ENCODE assay signal across 18 mouse cellular contexts in the genomic region with DNA sequence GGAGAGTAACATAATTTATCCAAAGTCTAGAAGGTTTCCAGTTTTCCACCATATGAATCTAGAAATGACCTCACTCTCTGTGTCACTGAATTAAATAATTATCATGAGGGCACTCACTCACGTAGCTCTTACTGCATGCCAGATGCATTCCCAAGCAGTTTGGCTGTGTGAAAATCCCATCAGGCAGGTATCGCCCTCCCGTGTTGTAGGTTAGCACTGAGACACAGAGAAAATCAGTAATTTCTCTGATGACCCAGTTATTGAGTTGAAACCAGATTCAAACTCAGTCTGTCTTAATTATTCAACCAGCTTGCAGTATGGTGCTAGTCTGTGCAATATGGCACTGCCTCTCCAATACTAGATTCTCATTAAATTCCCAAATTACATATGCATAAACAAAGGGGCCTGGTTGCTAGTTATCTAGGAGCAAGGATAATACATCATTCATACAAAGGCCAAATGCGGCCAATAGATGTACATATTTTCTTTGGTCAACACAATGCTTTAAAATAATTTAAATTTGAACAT.
A peak's percentile ranks its signal among the peaks of the same experiment; 100 is the strongest.
DNase-seq lines count a peak whose midpoint lies in the region; ATAC-seq and TF ChIP-seq lines count a peak whose summit lies in the region.
"Had no signal": no experiment of that assay in that cellular context is flagged by ENCODE, and none has a peak within 500 bp of the region (broad histone marks: within the 10 kb centered on the region; RNA-seq: fewer than 3 reads in every experiment).

No protein-coding gene starts in this region.

- no peak overlapping the region for H3K4me3 ChIP-seq in cerebellum, adult 2 months (replicated peaks; ENCODE audit: insufficient read depth, low read depth, low read length)
- H3K4me3 ChIP-seq in heart, adult 2 months = no peak overlapping the region
- H3K4me3 ChIP-seq in lung, embryonic 15.5 days = no peak overlapping the region
- no peak overlapping the region for H3K4me3 ChIP-seq in forebrain, embryonic 16.5 days (replicated peaks; ENCODE audit: low read length)
- H3K4me3 ChIP-seq: embryonic facial prominence, embryonic 15.5 days; heart, embryonic 10.5 days; liver, embryonic 12.5 days; neural tube, embryonic 12.5 days had no signal

- peak in 1 of 2 experiments; percentile 29 for DNase-seq in cerebellum, adult 2 months
- no peak for DNase-seq in cerebellum, adult 11-12 months
- no peak for DNase-seq in heart, adult 2 months
- DNase-seq in heart, adult 9 months (ENCODE audit: low spot score in 2 of 2) = no peak
- DNase-seq in lung, postnatal 10 days = no peak
- no peak for DNase-seq in right cerebral cortex, adult 2 months (ENCODE audit: low spot score in 2 of 2)
- DNase-seq: heart, postnatal 4 days; lung, postnatal 14 days; right cerebral cortex, postnatal 14 days; thymus, postnatal 36 days had no signal

- ATAC-seq in lung, embryonic 15.5 days (ENCODE audit: borderline replicate concordance, extremely low read depth, low FRiP score, low TSS enrichment) = no peak
- peak; percentile 69 for ATAC-seq in forebrain, embryonic 16.5 days
- ATAC-seq: hindbrain, embryonic 16.5 days; intestine, postnatal 0 days; liver, embryonic 12.5 days had no signal

- no peaks in the 10 kb centered on the region for H3K79me2 ChIP-seq in heart, adult 2 months (replicated peaks; ENCODE audit: control insufficient read depth, insufficient read depth, low read length)

- H3K36me3 ChIP-seq in heart, adult 2 months (ENCODE audit: control insufficient read depth, insufficient read depth, low read length) = peaks cover 20% of the 10 kb centered on the region
- no peaks in the 10 kb centered on the region for H3K36me3 ChIP-seq in lung, embryonic 15.5 days
- no peaks in the 10 kb centered on the region for H3K36me3 ChIP-seq in forebrain, embryonic 16.5 days (ENCODE audit: control insufficient read depth, insufficient read depth)
- H3K36me3 ChIP-seq: liver, embryonic 12.5 days had no signal

- H3K9me3 ChIP-seq in lung, embryonic 15.5 days = no peaks in the 10 kb centered on the region
- no peaks in the 10 kb centered on the region for H3K9me3 ChIP-seq in forebrain, embryonic 16.5 days (ENCODE audit: control insufficient read depth, low read length)
- H3K9me3 ChIP-seq: embryonic facial prominence, embryonic 15.5 days; heart, embryonic 10.5 days; liver, embryonic 12.5 days; neural tube, embryonic 12.5 days had no signal

- 41% methylated on average over 4 of the region's 4 CpGs for WGBS in cerebellum, adult 2 months
- 95% methylated on average over 4 of the region's 4 CpGs for WGBS in heart, adult 2 months
- WGBS in lung, embryonic 15.5 days = 76% methylated on average over 4 of the region's 4 CpGs
- WGBS in forebrain, embryonic 16.5 days = 64% methylated on average over 4 of the region's 4 CpGs

- H3K9ac ChIP-seq in heart, adult 2 months (ENCODE audit: low read depth, low read length) = no peak overlapping the region
- H3K9ac ChIP-seq in lung, embryonic 15.5 days = no peak overlapping the region
- H3K9ac ChIP-seq in forebrain, embryonic 16.5 days (replicated peaks; ENCODE audit: low read depth, low read length) = no peak overlapping the region
- H3K9ac ChIP-seq: embryonic facial prominence, embryonic 15.5 days; liver, embryonic 12.5 days; neural tube, embryonic 12.5 days had no signal

- no peak for TF ChIP-seq POLR2A in cerebellum, adult 2 months (IDR thresholded peaks at IDR 0.05; ENCODE audit: borderline replicate concordance, insufficient read depth, low read length)
- no peak for TF ChIP-seq POLR2A in heart, adult 2 months (IDR thresholded peaks at IDR 0.05; ENCODE audit: insufficient read depth, low read depth, low read length)

- peak; percentile 26; the same call in 1 of the 2 replicates for TF ChIP-seq CTCF in cerebellum, adult 2 months (IDR thresholded peaks at IDR 0.05; ENCODE audit: borderline replicate concordance, insufficient read depth, low read depth, low read length)
- TF ChIP-seq CTCF in heart, adult 2 months (IDR thresholded peaks at IDR 0.05) = no peak

- H3K4me2 ChIP-seq in lung, embryonic 15.5 days = no peak overlapping the region
- H3K4me2 ChIP-seq in forebrain, embryonic 16.5 days (ENCODE audit: low read length) = no peak overlapping the region
- H3K4me2 ChIP-seq: liver, embryonic 12.5 days; neural tube, embryonic 12.5 days had no signal

- no peak overlapping the region; the same call in 1 of the 2 replicates for H3K27ac ChIP-seq in cerebellum, adult 2 months (ENCODE audit: insufficient read depth, low read length)
- H3K27ac ChIP-seq in heart, adult 2 months = peak overlapping the region; percentile 83
- peak overlapping the region; percentile 80 for H3K27ac ChIP-seq in lung, embryonic 15.5 days
- no peak overlapping the region for H3K27ac ChIP-seq in forebrain, embryonic 16.5 days (ENCODE audit: low read length)
- H3K27ac ChIP-seq: heart, embryonic 10.5 days; liver, embryonic 12.5 days; neural tube, embryonic 12.5 days had no signal

- no peaks in the 10 kb centered on the region for H3K27me3 ChIP-seq in cerebellum, adult 2 months (ENCODE audit: control insufficient read depth, insufficient read depth, low read length)
- H3K27me3 ChIP-seq in heart, adult 2 months (ENCODE audit: control insufficient read depth, insufficient read depth, low read length) = no peaks in the 10 kb centered on the region
- H3K27me3 ChIP-seq in lung, embryonic 15.5 days = no peaks in the 10 kb centered on the region
- no peaks in the 10 kb centered on the region for H3K27me3 ChIP-seq in forebrain, embryonic 16.5 days (replicated peaks; ENCODE audit: control insufficient read depth, insufficient read depth, low read length)
- H3K27me3 ChIP-seq: embryonic facial prominence, embryonic 15.5 days; liver, embryonic 12.5 days; neural tube, embryonic 12.5 days had no signal

- peaks cover 41% of the 10 kb centered on the region for H3K4me1 ChIP-seq in cerebellum, adult 2 months (ENCODE audit: control insufficient read depth, insufficient read depth, low read length)
- H3K4me1 ChIP-seq in heart, adult 2 months (ENCODE audit: control insufficient read depth, insufficient read depth, low read length) = peaks cover 19% of the 10 kb centered on the region
- peaks cover 28% of the 10 kb centered on the region for H3K4me1 ChIP-seq in lung, embryonic 15.5 days
- H3K4me1 ChIP-seq in forebrain, embryonic 16.5 days (replicated peaks; ENCODE audit: control insufficient read depth, insufficient read depth, low read length) = peaks cover 27% of the 10 kb centered on the region
- H3K4me1 ChIP-seq: neural tube, embryonic 12.5 days had no signal

- intact Hi-C loops in heart, adult 2 months (cut with DNase I) = loop anchor here (1.0 to 5.0 kb wide), 2 partner anchors 22 to 114 kb away; no protein-coding TSS in a partner anchor

- TF ChIP-seq EP300 in heart, adult 2 months (IDR thresholded peaks at IDR 0.05; ENCODE audit: insufficient read depth, low read depth, low read length) = no peak

Comparison
In these comparisons a context has a peak if more than half of its experiments do, and no peak if none do; other contexts are left out.
1. H3K27ac ChIP-seq: peak in heart, adult 2 months (single experiment) and lung, embryonic 15.5 days (single experiment); none in cerebellum, adult 2 months (single experiment) and forebrain, embryonic 16.5 days (single experiment).